Mouse (Mus musculus): ENCODE results near the gene Dapk1. TPM values are rescaled to one million over a fixed set of nuclear protein-coding genes. Genes with fewer than 3 reads are reported as not detected.

The Dapk1 gene
- polyA plus RNA-seq, 1 experiment from 2014 or later = 6.3 TPM

DNA sequence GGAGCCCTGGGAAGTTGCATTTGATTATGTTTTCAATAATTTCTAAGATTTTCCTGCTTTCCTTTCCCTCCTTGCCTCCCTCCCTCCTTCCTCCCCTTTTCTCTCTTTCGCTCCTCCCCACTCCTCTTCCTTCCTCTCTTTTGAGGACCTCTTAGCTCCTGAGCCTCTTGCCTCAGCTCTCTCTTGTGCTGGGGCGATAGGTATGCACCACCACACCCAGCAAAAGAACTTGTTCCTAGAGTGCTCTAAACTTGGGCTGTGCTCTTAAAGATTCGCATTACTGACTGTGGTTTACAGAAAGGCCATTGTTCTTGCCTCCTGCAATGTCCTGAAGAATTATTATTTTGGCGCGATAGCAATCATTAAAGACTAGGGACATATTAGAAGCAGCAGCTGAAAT is 46.6 kb downstream of the Dapk1 start:
- no peak for ATAC-seq

DNA sequence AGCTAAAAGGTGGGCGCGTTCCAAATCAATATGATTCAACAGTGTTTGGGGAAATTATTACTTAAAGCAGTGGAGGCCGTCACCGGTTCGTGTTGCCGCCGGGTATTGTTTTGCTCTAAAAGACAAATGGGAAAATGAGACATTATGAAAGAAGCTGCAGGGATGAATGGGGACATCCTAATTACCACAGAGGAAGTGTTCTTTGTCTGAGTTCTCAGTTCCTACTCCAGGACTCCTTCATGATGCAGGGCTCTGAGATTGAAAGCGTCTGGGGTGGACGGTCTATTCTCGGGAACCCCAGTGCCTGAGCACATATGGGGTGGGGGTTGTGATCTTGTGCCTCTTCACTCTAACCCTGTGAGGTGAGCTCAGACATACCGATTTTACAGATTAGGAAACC is 48.3 kb downstream of the Dapk1 start:
- H3K4me2 ChIP-seq (ENCODE audit: low read depth, low read length) = no peak overlapping the region
- WGBS = 89% methylated on average over 11 of the region's 11 CpGs
- no peak for ATAC-seq

More for the DNA sequence above, 46.6 kb downstream of the Dapk1 start:
- Histone ChIP-seq H3K27ac (ENCODE audit: low read length) (no peak overlapping the region), H3K9ac (ENCODE audit: low read depth, low read length) (no peak overlapping the region), H3K27me3 (replicated peaks; ENCODE audit: control insufficient read depth, insufficient read depth, low read length) (no peaks in the 10 kb centered on the region), H3K4me1 (ENCODE audit: control insufficient read depth, insufficient read depth, low read length) (no peaks in the 10 kb centered on the region), H3K9me3 (ENCODE audit: control insufficient read depth, low read length) (no peaks in the 10 kb centered on the region), H3K4me3 (ENCODE audit: low read length) (no peak overlapping the region), H3K4me2 (ENCODE audit: low read depth, low read length) (no peak overlapping the region), H3K36me3 (ENCODE audit: control insufficient read depth, insufficient read depth, low read length) (no peaks in the 10 kb centered on the region)
- WGBS = 91% methylated on average over 5 of the region's 5 CpGs

DNA sequence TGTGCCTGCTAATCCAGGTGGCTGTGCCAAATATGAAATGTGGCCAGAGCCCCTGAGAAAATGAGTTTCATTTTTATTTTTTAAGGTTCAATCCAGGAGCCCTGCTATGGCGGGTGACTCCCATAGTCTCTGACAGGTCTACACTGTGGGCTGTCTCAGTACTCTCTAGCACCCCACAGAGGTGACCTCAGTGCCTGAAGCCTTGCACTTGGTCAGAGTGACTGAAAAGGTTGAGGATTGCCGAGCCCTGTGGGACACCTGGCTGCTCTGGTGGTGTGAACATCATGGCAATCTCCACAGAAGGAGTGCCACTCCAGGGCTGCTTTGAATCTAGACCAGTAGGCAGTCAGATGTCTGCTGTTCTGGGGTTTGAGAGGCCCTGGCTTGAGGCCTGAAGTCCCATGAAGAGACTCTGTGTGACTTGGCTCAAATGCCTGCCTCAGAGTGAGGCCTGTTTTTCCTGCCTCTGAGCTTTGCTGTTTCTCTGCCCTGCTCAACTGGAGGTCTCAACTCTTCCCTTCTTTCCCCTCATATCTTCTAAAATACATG is 52.3 kb downstream of the Dapk1 start:
- Histone ChIP-seq H3K4me1 (ENCODE audit: control insufficient read depth, insufficient read depth, low read length) (no peaks in the 10 kb centered on the region), H3K4me3 (ENCODE audit: low read length) (no peak overlapping the region), H3K27me3 (replicated peaks; ENCODE audit: control insufficient read depth, insufficient read depth, low read length) (no peaks in the 10 kb centered on the region), H3K9ac (ENCODE audit: low read depth, low read length) (no peak overlapping the region), H3K4me2 (ENCODE audit: low read depth, low read length) (no peak overlapping the region), H3K9me3 (ENCODE audit: control insufficient read depth, low read length) (no peaks in the 10 kb centered on the region), H3K36me3 (ENCODE audit: control insufficient read depth, insufficient read depth, low read length) (0 out of 2 replicates have a peak, but pooled peaks cover 2% of the 10 kb centered on the region), H3K27ac (ENCODE audit: low read length) (no peak overlapping the region)
- WGBS = 73% methylated on average over 2 of the region's 2 CpGs
- ATAC-seq = no peak

More for the DNA sequence above, 48.3 kb downstream of the Dapk1 start:
- Histone ChIP-seq H3K36me3 (ENCODE audit: control insufficient read depth, insufficient read depth, low read length) (no peaks in the 10 kb centered on the region), H3K9me3 (ENCODE audit: control insufficient read depth, low read length) (no peaks in the 10 kb centered on the region), H3K27me3 (replicated peaks; ENCODE audit: control insufficient read depth, insufficient read depth, low read length) (no peaks in the 10 kb centered on the region), H3K9ac (ENCODE audit: low read depth, low read length) (no peak overlapping the region), H3K4me3 (ENCODE audit: low read length) (no peak overlapping the region), H3K27ac (ENCODE audit: low read length) (no peak overlapping the region), H3K4me1 (ENCODE audit: control insufficient read depth, insufficient read depth, low read length) (no peaks in the 10 kb centered on the region)

DNA sequence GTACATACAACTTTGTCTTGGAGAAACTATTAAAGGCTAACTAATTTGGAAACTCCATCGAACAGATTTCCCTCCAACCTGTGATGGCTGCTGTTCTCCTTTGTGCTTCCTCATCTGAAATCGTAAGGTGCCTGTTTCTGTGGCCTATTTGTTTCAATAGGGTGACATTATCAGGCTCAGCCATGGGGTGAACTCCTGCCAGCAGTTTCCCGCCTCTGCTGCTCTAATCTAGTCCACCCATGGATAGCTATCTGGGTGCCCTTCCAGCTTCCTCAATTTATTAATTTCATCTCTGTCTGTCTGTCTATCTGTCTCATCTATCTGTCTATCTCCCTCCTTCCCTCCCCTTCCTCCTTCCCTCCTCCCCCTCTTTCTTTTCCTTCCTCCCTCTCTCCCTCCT is 53.5 kb downstream of the Dapk1 start:
- H3K9me3 ChIP-seq (ENCODE audit: control insufficient read depth, low read length) = no peaks in the 10 kb centered on the region
- H3K4me3 ChIP-seq (ENCODE audit: low read length) = no peak overlapping the region
- no peak for ATAC-seq
- no peaks in the 10 kb centered on the region for H3K27me3 ChIP-seq (replicated peaks; ENCODE audit: control insufficient read depth, insufficient read depth, low read length)
- no peak overlapping the region for H3K9ac ChIP-seq (ENCODE audit: low read depth, low read length)
- WGBS = 89% methylated on average over 3 of the region's 3 CpGs
- H3K4me1 ChIP-seq (ENCODE audit: control insufficient read depth, insufficient read depth, low read length) = no peaks in the 10 kb centered on the region
- no peak overlapping the region for H3K27ac ChIP-seq (ENCODE audit: low read length)
- no peak overlapping the region for H3K4me2 ChIP-seq (ENCODE audit: low read depth, low read length)
- H3K36me3 ChIP-seq (ENCODE audit: control insufficient read depth, insufficient read depth, low read length) = 0 out of 2 replicates have a peak, but pooled peaks cover 4% of the 10 kb centered on the region

DNA sequence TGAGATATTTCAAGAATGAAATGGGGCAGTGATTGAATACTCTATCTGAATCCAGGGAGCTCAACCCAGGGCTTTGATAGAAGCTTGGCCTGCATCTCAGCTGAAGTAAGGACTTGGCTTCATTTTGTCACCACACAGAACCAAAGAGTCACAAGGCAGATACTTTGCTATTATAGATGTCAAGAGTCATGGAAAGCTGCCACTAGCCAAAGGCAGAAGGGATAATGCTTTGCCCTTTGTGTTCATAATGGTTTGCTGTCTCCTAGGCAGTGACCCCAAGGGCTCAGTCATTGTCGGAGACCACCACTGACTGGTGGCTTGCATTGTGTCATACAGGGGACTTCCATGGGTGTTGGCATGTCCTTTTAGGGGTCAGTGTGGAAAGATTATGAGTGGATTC is 57.9 kb downstream of the Dapk1 start:
- no peaks in the 10 kb centered on the region for H3K27me3 ChIP-seq (replicated peaks; ENCODE audit: control insufficient read depth, insufficient read depth, low read length)
- no peaks in the 10 kb centered on the region for H3K9me3 ChIP-seq (ENCODE audit: control insufficient read depth, low read length)
- H3K9ac ChIP-seq (ENCODE audit: low read depth, low read length) = no peak overlapping the region
- H3K4me1 ChIP-seq (ENCODE audit: control insufficient read depth, insufficient read depth, low read length) = peaks cover 6% of the 10 kb centered on the region; the same call in 1 of the 2 replicates
- no peak overlapping the region for H3K27ac ChIP-seq (ENCODE audit: low read length)
- WGBS = 94% methylated on average over 1 of the region's 1 CpGs
- ATAC-seq = no peak
- H3K4me3 ChIP-seq (ENCODE audit: low read length) = no peak overlapping the region
- no peak overlapping the region for H3K4me2 ChIP-seq (ENCODE audit: low read depth, low read length)
- 0 out of 2 replicates have a peak, but pooled peaks cover 4% of the 10 kb centered on the region for H3K36me3 ChIP-seq (ENCODE audit: control insufficient read depth, insufficient read depth, low read length)

DNA sequence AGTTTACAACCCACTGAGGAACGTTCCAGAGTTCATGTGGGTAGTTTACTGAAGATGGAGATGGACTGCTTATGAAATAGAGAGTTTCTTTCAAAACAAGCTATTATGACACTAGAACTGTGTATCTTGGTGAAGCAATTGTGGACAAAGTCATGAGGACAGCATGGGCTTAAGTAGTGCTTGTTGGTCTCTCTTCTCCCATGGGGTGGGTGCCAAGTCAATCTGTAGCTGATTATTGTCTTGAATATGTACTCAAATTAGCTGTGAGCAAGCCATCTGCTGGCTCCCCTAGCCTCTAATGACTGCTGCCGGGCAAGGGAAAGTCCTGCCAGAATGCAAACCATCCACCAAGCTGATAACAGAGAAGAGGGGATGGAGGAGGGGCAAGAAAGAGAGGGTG is 58.3 kb downstream of the Dapk1 start:
- ATAC-seq = no peak
- Histone ChIP-seq H3K4me2 (ENCODE audit: low read depth, low read length) (no peak overlapping the region), H3K9me3 (ENCODE audit: control insufficient read depth, low read length) (no peaks in the 10 kb centered on the region), H3K9ac (ENCODE audit: low read depth, low read length) (no peak overlapping the region), H3K4me3 (ENCODE audit: low read length) (no peak overlapping the region), H3K27me3 (replicated peaks; ENCODE audit: control insufficient read depth, insufficient read depth, low read length) (no peaks in the 10 kb centered on the region), H3K36me3 (ENCODE audit: control insufficient read depth, insufficient read depth, low read length) (0 out of 2 replicates have a peak, but pooled peaks cover 4% of the 10 kb centered on the region), H3K27ac (ENCODE audit: low read length) (no peak overlapping the region), H3K4me1 (ENCODE audit: control insufficient read depth, insufficient read depth, low read length) (peaks cover 6% of the 10 kb centered on the region; the same call in 1 of the 2 replicates)
- WGBS = 57% methylated on average over 2 of the region's 2 CpGs

DNA sequence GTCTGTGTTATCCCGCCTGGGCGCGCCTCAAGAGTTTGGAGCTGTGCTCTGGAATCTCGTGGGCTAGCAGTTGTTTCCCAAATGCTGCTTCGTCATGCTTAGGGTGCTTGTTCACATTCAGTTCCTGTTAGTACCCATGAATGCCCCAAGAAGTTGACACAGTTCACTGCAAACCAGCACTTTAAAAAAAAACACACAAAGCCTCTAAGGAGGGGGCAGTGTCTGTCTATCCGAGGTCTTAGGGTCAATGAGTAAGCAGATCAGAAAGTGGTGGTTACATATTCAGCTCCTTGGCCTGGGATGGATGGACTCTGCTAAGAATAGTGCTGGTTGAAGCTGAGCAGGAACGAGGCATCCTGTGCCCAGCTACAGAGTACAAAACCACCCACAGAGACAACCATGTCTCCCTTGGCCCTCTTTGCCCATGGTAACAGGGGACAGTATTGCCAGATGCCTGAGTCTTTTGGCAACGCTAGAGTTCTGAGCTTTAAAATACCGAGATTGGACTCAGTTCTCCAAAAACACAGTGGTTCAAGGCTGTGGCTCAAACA is 59.0 kb downstream of the Dapk1 start:
- Histone ChIP-seq H3K36me3 (ENCODE audit: control insufficient read depth, insufficient read depth, low read length) (0 out of 2 replicates have a peak, but pooled peaks cover 4% of the 10 kb centered on the region), H3K9ac (ENCODE audit: low read depth, low read length) (no peak overlapping the region), H3K4me1 (ENCODE audit: control insufficient read depth, insufficient read depth, low read length) (peaks cover 6% of the 10 kb centered on the region; the same call in 1 of the 2 replicates), H3K27me3 (replicated peaks; ENCODE audit: control insufficient read depth, insufficient read depth, low read length) (no peaks in the 10 kb centered on the region), H3K27ac (ENCODE audit: low read length) (no peak overlapping the region), H3K4me3 (ENCODE audit: low read length) (no peak overlapping the region), H3K4me2 (ENCODE audit: low read depth, low read length) (no peak overlapping the region), H3K9me3 (ENCODE audit: control insufficient read depth, low read length) (no peaks in the 10 kb centered on the region)
- ATAC-seq = no peak
- WGBS = 78% methylated on average over 9 of the region's 9 CpGs

DNA sequence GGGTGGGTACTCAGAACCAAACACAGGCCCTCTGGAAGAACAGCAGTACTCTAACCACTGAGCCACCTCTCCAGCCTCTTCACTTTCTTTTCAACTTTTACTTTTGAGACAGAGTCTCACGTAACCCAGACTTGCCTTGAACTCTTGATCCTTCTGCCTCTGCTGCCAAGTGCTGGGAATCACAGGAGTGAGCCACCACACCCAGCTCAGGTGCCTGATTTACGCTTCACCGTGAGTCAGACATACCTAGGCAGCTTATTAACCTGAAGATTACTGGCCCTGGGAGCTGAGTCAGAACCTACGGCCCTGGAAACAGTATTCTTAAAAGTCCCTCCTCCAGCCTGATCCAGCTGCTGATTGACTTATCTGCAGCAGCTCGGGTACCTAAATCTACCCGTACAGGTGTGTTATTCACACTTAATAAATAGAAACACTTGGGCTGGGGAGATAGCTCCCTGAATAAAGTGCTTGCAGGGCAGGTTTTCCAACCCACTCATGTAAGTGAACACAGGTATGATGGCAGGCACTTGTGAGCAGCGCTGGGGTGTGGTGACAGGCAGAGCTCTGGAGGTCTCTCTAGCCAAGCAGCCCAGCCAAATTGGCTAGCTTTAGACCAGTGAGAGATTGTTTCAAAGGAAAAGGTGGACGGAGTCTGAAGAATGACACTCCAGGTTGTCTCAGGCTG is 60.9 kb downstream of the Dapk1 start:
- peak; percentile 91 for ATAC-seq
- no peak overlapping the region for H3K4me3 ChIP-seq (ENCODE audit: low read length)
- H3K27ac ChIP-seq (ENCODE audit: low read length) = no peak overlapping the region
- 0 out of 2 replicates have a peak, but pooled peaks cover 4% of the 10 kb centered on the region for H3K36me3 ChIP-seq (ENCODE audit: control insufficient read depth, insufficient read depth, low read length)
- H3K4me1 ChIP-seq (ENCODE audit: control insufficient read depth, insufficient read depth, low read length) = peaks cover 6% of the 10 kb centered on the region; the same call in 1 of the 2 replicates
- no peaks in the 10 kb centered on the region for H3K9me3 ChIP-seq (ENCODE audit: control insufficient read depth, low read length)
- H3K4me2 ChIP-seq (ENCODE audit: low read depth, low read length) = no peak overlapping the region
- no peaks in the 10 kb centered on the region for H3K27me3 ChIP-seq (replicated peaks; ENCODE audit: control insufficient read depth, insufficient read depth, low read length)
- 68% methylated on average over 8 of the region's 8 CpGs for WGBS
- H3K9ac ChIP-seq (ENCODE audit: low read depth, low read length) = no peak overlapping the region

DNA sequence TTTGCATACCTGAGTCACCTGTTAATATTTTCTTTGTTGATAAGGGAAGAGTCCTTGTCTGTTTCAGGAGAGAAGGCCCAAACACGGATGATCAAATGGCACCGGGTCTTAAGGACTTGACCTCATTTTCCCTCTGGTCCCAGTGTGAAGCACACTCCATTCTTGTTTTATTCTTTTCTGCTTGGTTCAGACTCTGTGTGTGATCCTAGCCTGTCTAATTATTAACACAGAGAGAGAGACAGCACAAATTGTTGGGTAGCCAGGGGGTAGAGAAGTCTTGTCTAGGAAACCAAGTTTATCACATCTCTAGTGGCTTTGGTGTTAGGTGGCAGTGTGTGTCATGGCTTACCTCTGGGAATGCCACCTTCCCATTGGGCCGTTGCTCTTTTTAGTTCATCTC is 62.3 kb downstream of the Dapk1 start:
- no peak overlapping the region for H3K4me2 ChIP-seq (ENCODE audit: low read depth, low read length)
- 0 out of 2 replicates have a peak, but pooled peaks cover 2% of the 10 kb centered on the region for H3K36me3 ChIP-seq (ENCODE audit: control insufficient read depth, insufficient read depth, low read length)
- no peak overlapping the region for H3K27ac ChIP-seq (ENCODE audit: low read length)
- 54% methylated on average over 3 of the region's 3 CpGs for WGBS
- H3K4me3 ChIP-seq (ENCODE audit: low read length) = no peak overlapping the region
- no peaks in the 10 kb centered on the region for H3K27me3 ChIP-seq (replicated peaks; ENCODE audit: control insufficient read depth, insufficient read depth, low read length)
- H3K9me3 ChIP-seq (ENCODE audit: control insufficient read depth, low read length) = no peaks in the 10 kb centered on the region
- H3K9ac ChIP-seq (ENCODE audit: low read depth, low read length) = no peak overlapping the region
- ATAC-seq = no peak; the same call in 1 of the 2 replicates
- peaks cover 6% of the 10 kb centered on the region; the same call in 1 of the 2 replicates for H3K4me1 ChIP-seq (ENCODE audit: control insufficient read depth, insufficient read depth, low read length)

All from intestine, embryonic 16.5 days (tissue).